Mouse (Mus musculus): ENCODE results near the gene Abi1. TPM values are rescaled to one million over a fixed set of nuclear protein-coding genes. Genes with fewer than 3 reads are reported as not detected.
A peak's percentile ranks its signal among the peaks of the same experiment; 100 is the strongest.
"Not testable (repeated sequence)": the region's sequence is repeated elsewhere in the genome, so short reads cannot be mapped to it uniquely, and the experiment has no call there.

Gene Abi1
- total and polyA plus RNA-seq, 3 experiments = 51.9 to 138 (median 120) TPM

- Histone ChIP-seq H3K36me3 (replicated peaks) (peaks cover 40% of the 10 kb centered on the region), H3K27me3 (ENCODE audit: insufficient read depth, low read length) (no peaks in the 10 kb centered on the region), H3K4me3 (ENCODE audit: low read depth, low read length) (no peak overlapping the region), H3K9me3 (replicated peaks) (no peaks in the 10 kb centered on the region), H3K4me1 (ENCODE audit: insufficient read depth, low read depth, low read length) (peaks cover 6% of the 10 kb centered on the region)
- DNase-seq (ENCODE audit: low spot score) (no peak), ATAC-seq (ENCODE audit: extremely low read depth, insufficient number of reproducible peaks, low FRiP score, poor library complexity, severe bottlenecking) (no peak)
- TF ChIP-seq CTCF (IDR thresholded peaks at IDR 0.05; ENCODE audit: low read depth, low read length) = no peak
- TF ChIP-seq TAL1 (conservative IDR thresholded peaks at IDR 0.05; ENCODE audit: low read depth, low read length) = no peak
- TF ChIP-seq POLR2AphosphoS5 (IDR thresholded peaks at IDR 0.05; ENCODE audit: insufficient replicate concordance, low read depth, low read length) = no peak
- no peak for TF ChIP-seq GATA1 (IDR thresholded peaks at IDR 0.05; ENCODE audit: borderline replicate concordance, low read length)
- no peak for TF ChIP-seq GATA2 (IDR thresholded peaks at IDR 0.05; ENCODE audit: borderline replicate concordance, low read depth, low read length)
These were observed 85.8 kb downstream of the Abi1 start for GRCm38 (mm10) chr2:22954278-22954677.

- H3K4me3 ChIP-seq (ENCODE audit: low read depth, low read length) = no peak overlapping the region
- no peaks in the 10 kb centered on the region for H3K9me3 ChIP-seq (replicated peaks)
- no peak for TF ChIP-seq CTCF (IDR thresholded peaks at IDR 0.05; ENCODE audit: low read depth, low read length)
- no peak for TF ChIP-seq POLR2AphosphoS5 (IDR thresholded peaks at IDR 0.05; ENCODE audit: insufficient replicate concordance, low read depth, low read length)
- H3K36me3 ChIP-seq (replicated peaks) = peaks cover 39% of the 10 kb centered on the region
- DNase-seq (ENCODE audit: low spot score) = no peak
- H3K4me1 ChIP-seq (ENCODE audit: insufficient read depth, low read depth, low read length) = peaks cover 3% of the 10 kb centered on the region
- H3K27me3 ChIP-seq (ENCODE audit: insufficient read depth, low read length) = no peaks in the 10 kb centered on the region
- ATAC-seq (ENCODE audit: extremely low read depth, insufficient number of reproducible peaks, low FRiP score, poor library complexity, severe bottlenecking) = peak; percentile 8; the same call in 1 of the 2 replicates
These were observed 90.1 kb downstream of the Abi1 start for GRCm38 (mm10) chr2:22949956-22950355.

DNA sequence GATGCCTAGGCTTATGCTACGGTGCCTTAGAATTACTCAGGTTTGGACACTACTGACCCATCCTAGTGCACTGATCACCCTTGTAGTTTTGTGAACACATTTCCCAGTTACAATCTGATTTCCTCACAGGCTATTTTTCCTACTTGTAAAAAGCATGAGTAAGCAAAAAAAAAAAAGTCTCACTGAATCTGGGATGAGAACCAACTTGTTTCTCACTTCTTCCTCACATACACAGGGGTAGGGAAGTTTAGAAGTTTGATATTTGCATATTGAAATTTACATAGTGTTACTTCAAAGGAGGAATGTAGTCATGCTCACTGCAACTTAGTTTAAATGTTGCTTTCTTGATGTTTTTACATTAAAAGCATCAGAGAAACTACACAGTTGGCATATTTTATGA lies 106.5 kb downstream of the Abi1 start:
- H3K27me3 ChIP-seq (ENCODE audit: insufficient read depth, low read length) = no peaks in the 10 kb centered on the region
- H3K4me3 ChIP-seq (ENCODE audit: low read depth, low read length) = no peak overlapping the region
- no peak for TF ChIP-seq POLR2AphosphoS5 (IDR thresholded peaks at IDR 0.05; ENCODE audit: insufficient replicate concordance, low read depth, low read length)
- TF ChIP-seq GATA1 (IDR thresholded peaks at IDR 0.05; ENCODE audit: borderline replicate concordance, low read length) = no peak
- no peak for TF ChIP-seq GATA2 (IDR thresholded peaks at IDR 0.05; ENCODE audit: borderline replicate concordance, low read depth, low read length)
- DNase-seq (ENCODE audit: low spot score) = no peak
- peaks cover 86% of the 10 kb centered on the region for H3K36me3 ChIP-seq (replicated peaks)
- H3K4me1 ChIP-seq (ENCODE audit: insufficient read depth, low read depth, low read length) = peaks cover 16% of the 10 kb centered on the region
- no peaks in the 10 kb centered on the region for H3K9me3 ChIP-seq (replicated peaks)
- ATAC-seq (ENCODE audit: extremely low read depth, insufficient number of reproducible peaks, low FRiP score, poor library complexity, severe bottlenecking) = no peak

GRCm38 (mm10) chr2:22928259-22928658 lies 111.8 kb downstream of the Abi1 start:
- no peak overlapping the region for H3K4me3 ChIP-seq (ENCODE audit: low read depth, low read length)
- peaks cover 56% of the 10 kb centered on the region for H3K36me3 ChIP-seq (replicated peaks)
- TF ChIP-seq POLR2AphosphoS5 (IDR thresholded peaks at IDR 0.05; ENCODE audit: insufficient replicate concordance, low read depth, low read length) (no peak), CTCF (IDR thresholded peaks at IDR 0.05; ENCODE audit: low read depth, low read length) (no peak), GATA2 (IDR thresholded peaks at IDR 0.05; ENCODE audit: borderline replicate concordance, low read depth, low read length) (no peak), GATA1 (IDR thresholded peaks at IDR 0.05; ENCODE audit: borderline replicate concordance, low read length) (no peak), TAL1 (conservative IDR thresholded peaks at IDR 0.05; ENCODE audit: low read depth, low read length) (no peak)
- H3K4me1 ChIP-seq (ENCODE audit: insufficient read depth, low read depth, low read length) = peaks cover 17% of the 10 kb centered on the region
- ATAC-seq (ENCODE audit: extremely low read depth, insufficient number of reproducible peaks, low FRiP score, poor library complexity, severe bottlenecking) (no peak), DNase-seq (ENCODE audit: low spot score) (no peak)
- no peaks in the 10 kb centered on the region for H3K9me3 ChIP-seq (replicated peaks)
- no peaks in the 10 kb centered on the region for H3K27me3 ChIP-seq (ENCODE audit: insufficient read depth, low read length)

GRCm38 (mm10) chr2:22925911-22926310 lies 114.1 kb downstream of the Abi1 start:
- Histone ChIP-seq H3K4me1 (ENCODE audit: insufficient read depth, low read depth, low read length) (peaks cover 17% of the 10 kb centered on the region), H3K36me3 (replicated peaks) (peaks cover 44% of the 10 kb centered on the region)
- not testable (repeated sequence) for DNase-seq (ENCODE audit: low spot score); H3K27me3 ChIP-seq (ENCODE audit: insufficient read depth, low read length); H3K9me3 ChIP-seq (replicated peaks); ATAC-seq (ENCODE audit: extremely low read depth, insufficient number of reproducible peaks, low FRiP score, poor library complexity, severe bottlenecking); H3K4me3 ChIP-seq (ENCODE audit: low read depth, low read length)

- Histone ChIP-seq H3K4me3 (ENCODE audit: low read depth, low read length) (no peak overlapping the region), H3K36me3 (replicated peaks) (peaks cover 75% of the 10 kb centered on the region), H3K9me3 (replicated peaks) (no peaks in the 10 kb centered on the region), H3K4me1 (ENCODE audit: insufficient read depth, low read depth, low read length) (no peaks in the 10 kb centered on the region), H3K27me3 (ENCODE audit: insufficient read depth, low read length) (no peaks in the 10 kb centered on the region)
- DNase-seq (ENCODE audit: low spot score) (no peak), ATAC-seq (ENCODE audit: extremely low read depth, insufficient number of reproducible peaks, low FRiP score, poor library complexity, severe bottlenecking) (no peak)
- TF ChIP-seq POLR2AphosphoS5 (IDR thresholded peaks at IDR 0.05; ENCODE audit: insufficient replicate concordance, low read depth, low read length) (no peak), TAL1 (conservative IDR thresholded peaks at IDR 0.05; ENCODE audit: low read depth, low read length) (no peak), CTCF (IDR thresholded peaks at IDR 0.05; ENCODE audit: low read depth, low read length) (no peak), GATA1 (IDR thresholded peaks at IDR 0.05; ENCODE audit: borderline replicate concordance, low read length) (no peak), GATA2 (IDR thresholded peaks at IDR 0.05; ENCODE audit: borderline replicate concordance, low read depth, low read length) (no peak)
These were observed 121.4 kb downstream of the Abi1 start for GRCm38 (mm10) chr2:22918651-22919050.

DNA sequence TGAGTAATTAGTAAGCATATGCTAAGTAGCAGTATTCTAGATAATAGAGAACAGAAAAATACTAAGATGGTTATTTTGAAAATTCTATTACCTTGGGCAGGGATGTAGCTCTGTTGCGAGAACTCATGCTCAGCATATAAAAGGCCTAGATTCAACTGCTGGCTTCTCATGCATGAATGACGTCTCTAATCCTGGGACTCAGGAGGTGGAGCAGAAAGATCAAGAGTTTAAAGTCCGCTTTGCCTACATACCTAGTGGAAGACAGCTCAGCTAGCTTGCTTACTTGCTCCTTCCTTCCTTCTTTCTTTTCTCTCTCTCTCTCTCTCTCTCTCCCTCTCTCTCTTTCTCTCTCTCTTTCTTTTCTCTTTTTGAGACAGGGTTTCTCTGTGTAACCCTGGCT lies 125.6 kb downstream of the Abi1 start:
- ATAC-seq (ENCODE audit: extremely low read depth, insufficient number of reproducible peaks, low FRiP score, poor library complexity, severe bottlenecking) (no peak), DNase-seq (ENCODE audit: low spot score) (no peak)
- no peaks in the 10 kb centered on the region for H3K9me3 ChIP-seq (replicated peaks)
- H3K4me3 ChIP-seq (ENCODE audit: low read depth, low read length) = no peak overlapping the region
- TF ChIP-seq TAL1 (conservative IDR thresholded peaks at IDR 0.05; ENCODE audit: low read depth, low read length) (no peak), POLR2AphosphoS5 (IDR thresholded peaks at IDR 0.05; ENCODE audit: insufficient replicate concordance, low read depth, low read length) (no peak), GATA2 (IDR thresholded peaks at IDR 0.05; ENCODE audit: borderline replicate concordance, low read depth, low read length) (no peak), CTCF (IDR thresholded peaks at IDR 0.05; ENCODE audit: low read depth, low read length) (no peak), GATA1 (IDR thresholded peaks at IDR 0.05; ENCODE audit: borderline replicate concordance, low read length) (no peak)
- H3K36me3 ChIP-seq (replicated peaks) = peaks cover 88% of the 10 kb centered on the region
- no peaks in the 10 kb centered on the region for H3K4me1 ChIP-seq (ENCODE audit: insufficient read depth, low read depth, low read length)
- H3K27me3 ChIP-seq (ENCODE audit: insufficient read depth, low read length) = no peaks in the 10 kb centered on the region
